Mouse (Mus musculus) intestine, embryonic 16.5 days (tissue): ENCODE measurements around the gene Gpx4. TPM values are rescaled to one million over a fixed set of nuclear protein-coding genes. Genes with fewer than 3 reads are reported as not detected.
"Not testable (repeated sequence)": the region's sequence is repeated elsewhere in the genome, so short reads cannot be mapped to it uniquely, and the experiment has no call there.

Experiments used
- ATAC-seq: fragments of 200-750 bp; cut with Nextera tagmentation; 2 replicates; pipeline ENCODE4 v1.8.0; 2017; ENCODE audit warnings: moderate TSS enrichment, moderate library complexity
- H3K27ac ChIP-seq: fragments of 300-500 bp; sonication (generic); 2 replicates; pipeline ENCODE4 v1.5.1; 2014; ENCODE audit warnings: mild to moderate bottlenecking, low read length
- H3K27me3 ChIP-seq: fragments of 300-500 bp; sonication (generic); replicated peaks from 2 replicates; pipeline ENCODE4 v1.6.1; 2014; ENCODE audit warnings: low read length, control low read depth, mixed read lengths; ENCODE audit not compliant: control insufficient read depth, insufficient read depth
- H3K36me3 ChIP-seq: fragments of 300-500 bp; sonication (generic); 2 replicates; pipeline ENCODE4 v1.6.1; 2014; ENCODE audit warnings: low read length, control low read depth; ENCODE audit not compliant: control insufficient read depth, insufficient read depth
- H3K4me1 ChIP-seq: fragments of 300-500 bp; sonication (generic); 2 replicates; pipeline ENCODE4 v1.6.1; 2014; ENCODE audit warnings: low read length, control low read depth, mixed read lengths; ENCODE audit not compliant: control insufficient read depth, insufficient read depth
- H3K4me2 ChIP-seq: fragments of 300-500 bp; sonication (generic); 2 replicates; pipeline ENCODE4 v1.6.1; 2014; ENCODE audit warnings: low read depth, low read length, control low read depth
- H3K4me3 ChIP-seq: fragments of 300-500 bp; sonication (generic); 2 replicates; pipeline ENCODE4 v1.5.1; 2014; ENCODE audit warnings: mild to moderate bottlenecking, low read length
- H3K9ac ChIP-seq: fragments of 300-500 bp; sonication (generic); 2 replicates; pipeline ENCODE4 v1.6.1; 2014; ENCODE audit warnings: low read depth, low read length
- H3K9me3 ChIP-seq: fragments of 300-500 bp; sonication (generic); 2 replicates; pipeline ENCODE4 v1.6.1; 2016; ENCODE audit warnings: low read length, control low read depth; ENCODE audit not compliant: control insufficient read depth
- WGBS: fragments of 180-500 bp; shearing (Covaris S2); extraction: QIAGEN DNeasy Blood & Tissue Kit; methylation state at CpG from one replicate; pipeline ENCODE4 v1.1.7; 2014; 5-methylcytosine and 5-hydroxymethylcytosine counted together
- polyA plus RNA-seq: library from polyadenylated mRNA; unstranded; fragments of >200 nt; fragmentation: Nextera tagmentation; extraction: Ambion mirVana; gene quantifications from 2 replicates; pipeline ENCODE4 v1.2.1, GENCODE M21; 2015

The Gpx4 gene
- polyA plus RNA-seq, 1 experiment from 2014 or later: 942 TPM

DNA sequence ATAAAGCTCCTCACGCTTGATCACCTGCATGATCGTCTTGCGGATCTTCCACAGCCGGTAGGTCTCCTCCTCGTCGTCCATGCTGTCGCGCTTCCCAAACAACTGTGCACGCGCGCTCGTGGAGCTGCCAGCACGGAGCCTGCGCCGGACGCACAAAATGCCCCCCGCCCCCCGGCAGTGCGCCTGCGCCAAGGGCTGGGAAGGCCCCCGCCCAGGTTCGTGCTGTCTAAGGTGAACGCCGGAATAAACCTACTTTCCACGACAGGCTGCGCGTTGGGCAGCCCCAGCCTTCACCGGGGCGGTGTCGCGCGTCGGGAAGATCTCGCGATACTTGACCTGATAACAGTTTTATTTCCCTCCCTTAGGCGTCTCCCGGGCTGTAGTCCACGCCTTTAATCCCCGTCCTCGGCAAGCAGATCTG, 7.4 kb upstream of the Gpx4 start, which contains the start of gene Polr2e:
TSS of gene Polr2e (minus strand) at position 237 of the 421 bp plus-strand sequence.
- H3K9me3 ChIP-seq: no peaks in the 10 kb centered on the region
- peak within 1 kb of the TSS; percentile 80 for H3K9ac ChIP-seq
- under 1% methylated on average over 40 of the region's 40 CpGs for WGBS

DNA sequence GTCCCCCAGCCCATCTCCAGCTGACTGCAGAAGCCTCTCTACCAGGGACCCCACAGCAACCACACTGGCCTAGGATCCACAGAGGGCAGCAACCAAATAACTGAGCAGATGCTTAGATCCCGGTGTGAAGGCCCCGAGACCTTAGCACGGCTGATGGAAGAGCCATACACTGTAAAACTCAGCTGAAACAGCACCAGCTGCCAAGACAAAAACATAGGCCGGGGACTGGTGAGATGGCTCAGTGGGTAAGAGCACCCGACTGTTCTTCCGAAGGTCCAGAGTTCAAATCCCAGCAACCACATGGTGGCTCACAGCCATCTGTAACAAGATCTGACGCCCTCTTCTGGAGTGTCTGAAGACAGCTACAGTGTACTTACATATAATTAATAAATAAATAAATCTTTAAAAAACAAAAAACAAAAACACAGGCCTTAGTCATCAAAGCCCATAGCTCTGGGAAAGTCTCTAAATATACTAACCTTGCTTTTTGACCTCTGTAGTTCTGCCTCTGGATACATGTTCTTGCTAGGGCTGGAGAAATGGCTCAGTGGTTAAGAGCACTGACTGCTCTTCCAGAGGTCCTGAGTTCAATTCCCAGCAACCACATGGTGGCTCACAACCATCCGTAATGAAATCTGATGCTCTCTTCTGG, 5.4 kb upstream of the Gpx4 start:
- ATAC-seq, H3K36me3 ChIP-seq, H3K9me3 ChIP-seq, H3K27ac ChIP-seq, H3K9ac ChIP-seq, H3K27me3 ChIP-seq, H3K4me3 ChIP-seq, H3K4me2 ChIP-seq: not testable (repeated sequence)
- WGBS: 87% methylated on average over 8 of the region's 8 CpGs
- H3K4me1 ChIP-seq: peaks cover 17% of the 10 kb centered on the region

More for the DNA sequence above, 7.4 kb upstream of the Gpx4 start, which contains the start of gene Polr2e:
- no peaks in the 10 kb centered on the region for H3K27me3 ChIP-seq
- peaks cover 12% of the 10 kb centered on the region for H3K36me3 ChIP-seq
- peak within 1 kb of the TSS; percentile 58 for H3K4me2 ChIP-seq
- H3K4me3 ChIP-seq: peak within 1 kb of the TSS; percentile 87
- ATAC-seq: peak; percentile 97
- H3K27ac ChIP-seq: peak within 1 kb of the TSS; percentile 43
- peaks cover 21% of the 10 kb centered on the region for H3K4me1 ChIP-seq

DNA sequence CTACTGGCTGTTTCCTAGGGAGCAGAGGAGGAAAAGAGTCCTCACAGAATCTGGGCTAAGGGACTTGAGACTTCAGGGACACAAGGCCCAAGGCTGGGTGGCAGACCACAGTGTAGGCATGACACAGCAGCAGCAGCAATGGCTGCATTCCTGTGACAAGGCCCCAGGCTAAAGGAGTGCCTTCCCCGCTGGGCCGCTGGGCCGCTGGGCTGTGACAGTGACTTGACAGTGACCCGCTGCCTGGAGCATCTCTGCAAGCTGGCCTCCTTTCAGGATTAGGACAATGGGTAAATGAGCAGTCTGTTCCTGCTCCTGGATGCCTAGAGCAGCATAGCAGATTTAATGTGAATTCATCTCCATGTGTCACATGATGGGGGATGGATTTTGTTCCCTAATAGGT, 2.9 kb upstream of the Gpx4 start:
- H3K4me2 ChIP-seq: no peak overlapping the region
- no peaks in the 10 kb centered on the region for H3K36me3 ChIP-seq
- no peaks in the 10 kb centered on the region for H3K27me3 ChIP-seq
- H3K4me1 ChIP-seq: peaks cover 18% of the 10 kb centered on the region
- H3K27ac ChIP-seq: no peak overlapping the region
- H3K4me3 ChIP-seq: no peak overlapping the region
- ATAC-seq: no peak
- no peak overlapping the region for H3K9ac ChIP-seq
- 59% methylated on average over 4 of the region's 4 CpGs for WGBS
- H3K9me3 ChIP-seq: no peaks in the 10 kb centered on the region

DNA sequence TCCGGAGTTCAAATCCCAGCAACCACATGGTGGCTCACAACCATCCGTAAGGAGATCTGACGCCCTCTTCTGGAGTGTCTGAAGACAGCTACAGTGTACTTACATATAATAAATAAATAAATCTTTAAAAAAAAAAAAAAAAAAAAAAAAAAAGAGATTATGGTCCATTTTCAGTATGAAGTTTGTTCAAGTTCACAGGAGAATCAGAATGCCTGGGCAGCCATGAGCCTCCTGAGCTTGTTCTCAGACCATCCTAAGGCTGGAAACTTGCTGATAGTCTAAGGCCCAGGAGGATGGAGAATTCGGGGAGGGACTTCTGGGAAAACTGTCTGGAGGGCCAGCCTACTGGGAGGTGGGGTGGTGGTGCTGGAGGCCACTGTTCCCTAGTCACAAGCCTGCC, 1.6 kb upstream of the Gpx4 start:
- not testable (repeated sequence) for H3K9me3 ChIP-seq, H3K4me3 ChIP-seq, H3K27ac ChIP-seq, H3K4me2 ChIP-seq, ATAC-seq, H3K36me3 ChIP-seq, H3K27me3 ChIP-seq
- H3K4me1 ChIP-seq: peaks cover 15% of the 10 kb centered on the region
- H3K9ac ChIP-seq: 0 out of 2 replicates have a peak overlapping the region, but pooled peaks have one; percentile 21
- 78% methylated on average over 2 of the region's 4 CpGs for WGBS

DNA sequence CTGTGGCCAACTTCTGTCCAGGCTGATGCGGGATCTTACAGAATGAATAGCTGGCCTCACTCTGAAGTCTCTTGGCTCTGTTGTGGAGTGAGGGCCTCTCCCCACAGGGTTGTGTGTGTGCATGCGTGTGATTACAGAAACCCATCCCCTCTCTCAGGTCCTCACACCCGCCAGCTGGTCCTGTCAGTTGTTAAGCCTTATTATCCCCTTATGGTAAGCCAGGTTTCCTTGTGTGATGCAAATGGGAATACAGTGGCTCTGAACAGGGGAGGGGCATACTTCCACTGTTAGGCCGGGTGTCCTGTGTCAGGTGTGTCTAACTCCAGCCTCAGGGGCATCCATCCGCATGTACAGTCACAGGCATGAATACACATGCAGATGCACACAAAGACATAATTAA, 1.2 kb upstream of the Gpx4 start:
- 0 out of 2 replicates have a peak overlapping the region, but pooled peaks have one; percentile 21 for H3K9ac ChIP-seq
- no peak overlapping the region for H3K27ac ChIP-seq
- no peaks in the 10 kb centered on the region for H3K36me3 ChIP-seq
- no peaks in the 10 kb centered on the region for H3K9me3 ChIP-seq
- no peaks in the 10 kb centered on the region for H3K27me3 ChIP-seq
- H3K4me1 ChIP-seq: peaks cover 19% of the 10 kb centered on the region
- H3K4me2 ChIP-seq: no peak overlapping the region
- no peak for ATAC-seq
- H3K4me3 ChIP-seq: no peak overlapping the region
- WGBS: 81% methylated on average over 5 of the region's 5 CpGs

DNA sequence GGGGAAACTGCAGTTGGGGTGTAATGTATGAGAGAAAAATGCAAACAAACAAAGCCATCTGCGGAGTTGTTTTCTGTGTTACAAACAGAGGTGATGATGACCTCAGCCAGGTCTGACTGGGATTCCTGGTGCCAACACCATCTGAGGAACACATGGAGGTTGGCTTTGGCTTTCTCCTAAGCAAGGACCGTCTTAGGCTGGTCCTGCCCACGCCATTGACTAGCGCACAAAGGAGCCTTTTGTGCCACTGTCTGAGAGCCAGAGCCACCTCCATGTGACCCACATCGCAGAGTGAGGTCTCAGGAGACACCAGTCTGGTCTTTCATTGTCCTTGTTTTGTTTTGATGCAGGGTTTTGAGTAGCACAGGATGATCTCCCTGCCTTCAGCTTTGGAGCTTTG, 1.4 kb downstream of the Gpx4 start:
- H3K9ac ChIP-seq: no peak overlapping the region
- H3K4me1 ChIP-seq: peaks cover 37% of the 10 kb centered on the region
- H3K4me2 ChIP-seq: no peak overlapping the region
- no peak overlapping the region for H3K4me3 ChIP-seq
- H3K9me3 ChIP-seq: no peaks in the 10 kb centered on the region
- H3K27ac ChIP-seq: peak overlapping the region; percentile 65
- H3K36me3 ChIP-seq: no peaks in the 10 kb centered on the region
- ATAC-seq: no peak
- H3K27me3 ChIP-seq: no peaks in the 10 kb centered on the region
- 42% methylated on average over 5 of the region's 5 CpGs for WGBS

DNA sequence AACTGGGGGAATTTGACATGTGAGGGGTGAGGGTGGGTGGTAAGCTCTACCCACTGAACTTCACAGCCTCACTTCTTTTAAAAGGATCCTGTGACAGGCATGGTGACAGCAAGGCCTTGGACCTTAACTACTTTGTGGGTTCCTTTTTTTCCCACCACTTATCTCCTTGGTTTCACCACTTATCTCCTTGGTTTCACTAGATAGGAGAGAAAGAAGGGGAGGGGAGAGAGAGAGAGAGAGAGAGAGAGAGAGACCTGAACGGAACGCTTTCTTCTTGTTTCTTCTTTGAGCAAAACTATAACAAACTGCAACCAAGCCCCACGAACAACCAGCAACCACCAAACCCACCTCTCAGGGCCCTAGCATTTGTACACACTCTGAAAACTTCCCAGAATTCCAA, 1.9 kb downstream of the Gpx4 start:
- H3K4me2 ChIP-seq: no peak overlapping the region
- H3K9me3 ChIP-seq: no peaks in the 10 kb centered on the region
- no peak overlapping the region for H3K9ac ChIP-seq
- H3K36me3 ChIP-seq: no peaks in the 10 kb centered on the region
- H3K27me3 ChIP-seq: no peaks in the 10 kb centered on the region
- ATAC-seq: no peak
- WGBS: 48% methylated on average over 3 of the region's 3 CpGs
- H3K4me1 ChIP-seq: peaks cover 37% of the 10 kb centered on the region
- H3K4me3 ChIP-seq: no peak overlapping the region
- peak overlapping the region; percentile 65 for H3K27ac ChIP-seq

DNA sequence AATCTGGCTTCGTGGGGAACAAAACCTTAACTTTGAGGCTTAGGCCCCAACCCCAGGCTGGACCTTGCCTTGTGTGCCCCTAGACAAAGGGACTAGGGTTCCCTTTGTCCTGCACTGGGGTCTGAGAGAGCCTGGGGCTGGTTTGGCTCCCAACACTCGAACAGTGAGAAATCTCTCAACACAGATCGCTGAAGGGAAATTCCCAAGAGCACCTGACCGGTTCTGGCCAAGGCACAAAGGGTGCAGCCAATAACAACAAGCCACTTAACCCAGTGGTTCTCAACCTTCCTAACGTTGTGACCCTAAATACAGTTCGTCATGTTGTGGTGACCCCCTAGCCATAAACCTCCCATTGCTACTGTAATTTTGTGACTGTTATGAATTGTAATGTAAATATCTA, 3.3 kb downstream of the Gpx4 start:
- H3K27me3 ChIP-seq: no peaks in the 10 kb centered on the region
- ATAC-seq: no peak
- no peak overlapping the region for H3K4me3 ChIP-seq
- peak overlapping the region; percentile 36; the same call in 1 of the 2 replicates for H3K9ac ChIP-seq
- no peaks in the 10 kb centered on the region for H3K9me3 ChIP-seq
- WGBS: 49% methylated on average over 6 of the region's 6 CpGs
- H3K36me3 ChIP-seq: peaks cover under 1% of the 10 kb centered on the region; the same call in 1 of the 2 replicates
- H3K4me1 ChIP-seq: peaks cover 42% of the 10 kb centered on the region
- H3K4me2 ChIP-seq: no peak overlapping the region; the same call in 1 of the 2 replicates
- peak overlapping the region; percentile 85 for H3K27ac ChIP-seq

DNA sequence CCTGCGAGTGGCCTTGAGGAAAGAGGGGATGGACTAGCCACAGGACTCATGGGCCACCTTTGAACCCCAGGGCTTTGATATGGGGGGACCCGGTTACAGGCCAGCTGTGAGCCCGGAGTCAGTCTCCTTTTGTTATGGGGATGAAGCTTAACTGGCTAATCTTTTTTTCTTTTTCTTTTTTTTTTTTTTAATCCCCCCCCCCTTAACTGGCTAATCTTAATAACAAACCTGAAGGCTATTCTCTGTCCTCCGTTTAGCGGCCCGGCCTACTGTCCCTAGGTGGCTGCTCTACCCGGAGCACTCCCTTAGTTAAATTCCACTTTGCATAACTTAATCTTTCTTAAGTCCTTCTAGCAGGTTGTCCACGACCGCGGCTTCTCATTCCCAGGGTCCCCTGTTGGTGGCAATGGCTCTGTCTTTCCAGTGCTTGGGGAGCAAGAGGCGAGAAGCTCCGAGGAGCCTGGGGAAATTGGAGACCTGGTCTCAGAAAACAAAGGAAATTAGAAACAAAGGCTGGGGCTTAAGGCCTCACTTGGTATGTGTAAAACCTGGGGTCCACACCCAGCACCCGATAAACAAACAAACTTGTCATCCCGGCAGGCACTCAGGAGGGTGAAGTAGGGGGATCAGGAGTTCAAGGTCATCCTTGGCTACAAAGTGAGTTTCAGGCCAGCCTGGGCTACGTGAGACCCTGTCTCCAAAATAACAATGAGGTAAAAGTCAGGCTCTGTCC, 4.1 kb downstream of the Gpx4 start:
- Histone ChIP-seq H3K4me3 (no peak overlapping the region), H3K9me3 (no peaks in the 10 kb centered on the region), H3K27me3 (no peaks in the 10 kb centered on the region), H3K9ac (peak overlapping the region; percentile 36), H3K4me1 (peaks cover 48% of the 10 kb centered on the region), H3K36me3 (peaks cover 2% of the 10 kb centered on the region; the same call in 1 of the 2 replicates), H3K27ac (peak overlapping the region; percentile 85), H3K4me2 (peak overlapping the region; percentile 6; the same call in 1 of the 2 replicates)
- ATAC-seq: no peak
- 32% methylated on average over 15 of the region's 15 CpGs for WGBS
